Mouse (Mus musculus) thymus, postnatal 25 days (tissue): ENCODE results near the gene Pid1.
"Not testable (repeated sequence)": the region's sequence is repeated elsewhere in the genome, so short reads cannot be mapped to it uniquely, and the experiment has no call there.

ENCODE experiments used
- DNase-seq: peaks from one replicate; pipeline ENCODE4 v3.0.0; 2022

The Pid1 gene

DNA sequence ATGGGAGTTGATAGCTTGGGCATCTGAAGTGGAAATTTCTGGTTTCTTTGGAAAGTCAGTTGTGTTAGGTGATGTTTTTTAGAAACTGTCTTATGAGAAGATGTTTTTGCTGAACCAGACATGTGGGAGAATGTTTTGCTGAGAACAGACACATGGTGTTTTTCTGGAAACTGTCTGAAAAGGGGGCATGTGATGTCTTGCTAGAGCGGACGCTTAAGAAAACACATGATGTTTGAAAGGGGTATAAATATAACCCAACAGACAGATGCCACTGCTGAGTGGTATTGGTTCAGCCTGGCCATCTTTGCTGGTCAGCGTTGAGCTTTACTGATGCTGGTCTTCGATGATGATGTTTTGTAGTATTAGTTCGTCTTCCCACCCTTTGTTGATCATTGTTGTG is 6.8 kb downstream of the Pid1 start:
- DNase-seq: no peak

DNA sequence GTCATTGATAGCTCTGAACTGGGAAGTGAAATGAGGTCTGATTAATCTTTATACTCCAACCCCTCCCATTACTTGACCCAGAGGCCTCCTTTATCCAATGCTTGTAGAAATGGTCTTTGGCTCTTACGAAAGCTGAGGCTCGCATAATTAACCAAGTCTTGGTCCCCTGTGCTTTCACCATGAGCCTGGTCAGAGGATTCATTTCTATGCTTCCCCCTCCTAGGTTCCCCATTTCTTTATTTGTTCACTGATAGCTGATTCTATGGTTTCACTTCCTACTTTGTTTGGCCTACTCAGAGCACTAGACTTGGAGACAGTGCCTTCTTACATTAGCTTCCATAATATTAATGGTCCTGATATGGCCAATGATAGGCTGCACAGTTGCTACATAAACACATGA is 13.7 kb downstream of the Pid1 start:
- DNase-seq: no peak

DNA sequence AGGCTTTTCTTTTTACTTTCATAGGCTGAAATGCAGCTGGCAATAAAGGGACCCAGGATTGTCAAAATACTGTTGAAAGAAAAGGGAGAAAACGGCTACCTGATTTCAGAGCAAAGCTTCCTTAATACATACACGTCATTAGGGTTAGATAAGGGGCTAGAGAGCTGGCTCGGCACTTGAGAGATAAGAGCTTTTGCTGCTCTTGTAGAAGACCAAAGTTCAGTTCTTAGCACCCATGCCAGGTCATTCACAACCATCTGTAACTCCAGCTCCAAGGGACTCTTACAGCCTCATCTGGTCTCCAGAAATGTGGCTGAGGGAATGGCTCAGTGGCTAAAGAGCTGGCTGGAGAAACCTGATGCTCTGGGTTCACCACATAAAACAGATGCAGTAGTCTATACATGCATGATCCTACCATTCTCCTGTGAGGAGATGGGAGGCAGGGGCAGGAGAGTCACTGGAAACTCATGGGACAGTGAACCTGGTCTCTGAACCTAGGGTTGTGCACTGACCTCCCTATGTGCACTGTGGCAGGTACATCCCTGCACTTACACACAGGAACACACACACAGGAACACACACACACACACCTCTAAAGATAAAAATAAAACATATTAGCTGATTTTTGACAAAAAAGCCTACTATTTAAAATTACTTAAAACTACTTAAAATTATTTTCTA is 16.0 kb downstream of the Pid1 start:
- no peak for DNase-seq

DNA sequence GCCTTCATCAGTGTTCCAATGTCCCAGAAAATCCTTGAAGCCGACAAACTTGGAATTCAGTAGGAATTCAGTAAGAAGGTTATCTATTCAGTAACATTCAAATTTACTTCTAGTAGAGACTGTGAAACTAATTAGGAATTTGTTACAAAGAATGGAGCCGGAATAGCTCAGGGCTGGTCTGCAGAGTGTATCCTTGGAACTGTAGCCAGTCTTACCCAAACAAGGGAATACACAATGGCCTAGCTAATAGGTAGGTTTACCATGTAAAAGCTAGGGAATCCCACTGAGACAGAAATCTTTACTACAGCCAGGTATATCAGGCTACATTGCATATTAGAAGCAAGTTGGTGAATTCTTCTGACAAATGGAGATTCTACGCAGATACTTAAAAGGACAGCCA is 31.2 kb downstream of the Pid1 start:
- DNase-seq: not testable (repeated sequence)

DNA sequence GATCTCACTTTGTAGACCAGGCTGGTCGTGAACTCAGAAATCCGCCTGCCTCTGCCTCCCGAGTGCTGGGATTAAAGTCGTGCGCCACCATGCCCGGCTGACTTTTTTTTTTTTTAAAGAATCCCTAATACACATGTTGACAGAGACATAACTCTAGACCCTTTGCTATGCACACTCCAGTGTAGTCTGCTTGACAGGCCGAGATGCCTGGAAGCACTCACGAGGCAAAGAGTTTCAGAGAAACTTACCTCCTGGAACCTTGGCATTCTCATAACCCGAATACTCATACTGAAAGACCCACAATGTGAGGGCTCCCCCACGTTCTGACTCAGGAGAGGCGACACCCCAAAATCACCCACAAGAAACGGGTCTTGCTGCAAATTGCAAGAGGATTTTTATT is 32.1 kb downstream of the Pid1 start:
- DNase-seq: not testable (repeated sequence)

DNA sequence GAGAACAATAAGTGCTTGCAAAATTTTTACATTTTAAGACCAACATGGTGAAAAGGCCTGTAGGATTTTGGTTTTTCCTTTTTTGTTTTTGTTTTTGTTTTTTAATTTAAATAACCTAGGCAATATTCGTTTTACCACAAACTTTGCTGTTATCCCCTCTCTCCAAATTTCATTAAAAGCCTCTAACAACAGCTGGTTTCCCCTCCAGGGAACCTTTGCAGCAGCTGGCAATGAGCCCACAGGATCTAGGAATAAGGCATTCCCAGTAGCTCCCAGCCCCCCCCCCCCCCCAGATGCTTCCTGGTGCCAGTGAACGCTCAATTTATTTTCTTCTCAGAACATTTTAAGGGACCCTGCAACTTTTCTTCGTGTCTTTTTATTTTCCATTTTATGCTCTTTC is 38.7 kb downstream of the Pid1 start:
- no peak for DNase-seq

DNA sequence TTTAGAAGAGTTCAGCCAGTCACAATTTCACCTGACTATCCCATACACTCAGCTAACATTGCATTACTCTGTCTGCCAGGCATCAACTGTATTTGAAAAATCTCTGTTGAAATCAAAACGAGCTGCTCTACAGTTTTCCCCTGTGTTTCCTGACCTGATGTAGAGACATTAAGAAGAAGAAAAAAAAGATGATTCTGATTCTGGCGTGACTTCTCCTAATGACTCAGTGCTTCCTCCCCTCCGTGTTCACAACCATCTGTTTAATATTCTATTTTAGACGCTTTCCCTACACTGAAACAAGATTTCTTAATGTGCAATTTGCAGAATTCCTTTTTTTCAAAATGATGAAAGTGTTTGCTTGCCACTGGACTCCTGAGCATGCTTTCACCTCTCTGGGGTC is 42.7 kb downstream of the Pid1 start:
- no peak for DNase-seq

DNA sequence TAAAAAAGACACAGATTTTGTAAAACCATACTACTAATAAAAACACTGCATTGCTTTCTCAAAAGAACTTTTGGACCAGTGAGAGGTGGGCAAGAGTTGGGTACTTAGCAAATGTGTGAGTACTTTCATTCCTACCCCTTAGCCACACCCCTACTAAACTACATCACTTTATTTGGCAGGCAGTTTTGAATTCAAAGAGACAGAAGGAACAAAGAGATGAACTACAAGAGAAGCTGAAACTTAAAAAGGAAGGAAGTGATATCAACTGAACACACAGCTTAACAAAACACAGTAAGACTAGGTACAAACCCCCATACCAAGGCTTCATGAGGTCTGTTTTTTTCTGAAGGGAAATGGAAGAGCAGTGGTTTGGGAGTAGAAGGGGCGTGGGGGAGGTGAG is 45.4 kb downstream of the Pid1 start:
- no peak for DNase-seq

DNA sequence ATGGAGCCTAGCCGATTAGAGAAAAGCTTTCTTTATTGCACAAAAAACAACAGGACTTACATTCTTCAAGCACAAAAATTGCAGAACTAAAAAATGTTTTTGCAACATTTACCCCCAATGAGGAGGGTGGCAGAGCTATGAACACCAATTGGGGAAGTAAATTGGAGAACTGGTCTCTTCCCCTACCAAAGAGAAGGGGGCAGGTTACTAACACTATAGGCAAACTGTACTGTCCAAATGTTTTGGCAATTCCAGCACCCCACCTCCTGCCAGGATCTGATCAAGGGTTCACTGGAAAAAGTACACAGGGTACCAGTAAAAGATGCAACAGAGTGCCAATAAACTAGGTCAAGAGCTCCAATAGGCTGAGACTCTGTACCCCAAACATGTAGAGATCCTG is 46.2 kb downstream of the Pid1 start:
- no peak for DNase-seq

DNA sequence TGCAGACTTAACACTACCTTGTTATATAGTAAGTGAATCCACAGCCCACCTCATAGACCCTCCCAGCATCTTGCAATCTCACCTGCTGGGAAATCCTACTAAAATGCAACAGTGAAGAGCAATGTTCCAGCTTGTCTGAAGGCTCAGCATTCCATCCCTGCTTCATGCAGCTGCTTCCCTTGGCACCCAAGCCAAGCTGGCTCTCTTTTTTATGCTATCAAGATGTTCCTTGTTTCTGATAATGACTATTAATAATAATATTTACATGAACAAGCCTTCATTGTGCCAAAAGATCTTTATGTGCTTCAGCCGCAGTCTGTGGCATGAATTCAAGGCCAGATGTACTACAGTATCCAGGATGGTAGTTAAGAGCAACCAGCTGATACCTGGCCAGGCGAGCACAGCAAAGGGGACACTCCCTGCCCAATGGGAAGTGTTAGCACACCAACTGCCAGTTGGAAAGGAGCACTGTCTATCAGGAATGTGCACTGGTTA is 54.0 kb downstream of the Pid1 start:
- no peak for DNase-seq

DNA sequence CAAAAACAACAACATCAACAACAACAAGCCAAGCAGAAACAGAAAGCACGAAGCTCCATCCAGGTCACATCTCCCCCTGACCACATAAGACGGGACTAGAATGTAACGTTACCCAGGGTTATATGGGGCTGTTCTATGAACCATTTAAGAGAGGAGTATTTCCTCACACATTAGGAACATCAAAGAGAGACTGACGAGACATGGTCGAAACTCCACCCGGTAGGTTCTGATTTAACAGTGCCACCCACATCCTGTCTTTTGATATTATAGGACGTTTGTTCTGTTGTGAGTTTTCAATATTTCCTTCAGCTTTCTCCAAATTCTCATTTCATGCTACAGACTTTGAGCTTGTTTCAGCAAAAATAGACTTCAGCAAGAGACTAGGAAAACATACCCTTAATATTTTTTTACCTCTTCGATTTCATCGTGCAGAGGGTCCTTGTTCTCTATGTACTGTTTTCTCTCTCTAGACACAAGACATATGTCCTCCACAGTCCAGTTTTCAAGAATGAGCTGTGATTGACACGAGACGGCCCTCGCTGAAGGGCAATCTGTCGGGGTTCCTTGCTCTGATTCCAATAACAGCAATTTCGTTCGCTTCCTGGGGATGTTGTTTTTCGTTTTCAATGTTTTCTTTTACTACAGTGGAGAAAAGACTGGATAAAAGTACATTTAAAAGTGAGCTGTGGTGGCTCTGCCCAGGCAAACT is 58.1 kb downstream of the Pid1 start:
- no peak for DNase-seq

DNA sequence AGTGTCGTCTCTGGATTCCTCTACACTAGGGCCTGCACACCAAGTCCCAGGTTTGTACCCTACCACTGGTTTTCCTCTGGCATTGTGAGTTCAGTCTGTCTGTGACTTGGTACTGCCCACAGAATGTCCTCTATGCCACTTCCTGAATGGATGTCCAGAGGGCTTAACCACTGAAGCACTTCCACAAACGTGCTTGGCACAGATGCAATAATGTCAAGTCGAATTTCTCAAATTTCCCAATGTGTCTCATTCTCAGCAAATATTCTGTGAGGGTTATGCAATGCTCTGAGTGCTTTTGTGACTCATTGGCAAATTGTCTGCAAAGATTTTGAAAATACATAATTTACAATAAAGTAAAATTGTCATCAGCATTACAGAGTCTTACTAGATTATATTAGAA is 61.2 kb downstream of the Pid1 start:
- DNase-seq: no peak

DNA sequence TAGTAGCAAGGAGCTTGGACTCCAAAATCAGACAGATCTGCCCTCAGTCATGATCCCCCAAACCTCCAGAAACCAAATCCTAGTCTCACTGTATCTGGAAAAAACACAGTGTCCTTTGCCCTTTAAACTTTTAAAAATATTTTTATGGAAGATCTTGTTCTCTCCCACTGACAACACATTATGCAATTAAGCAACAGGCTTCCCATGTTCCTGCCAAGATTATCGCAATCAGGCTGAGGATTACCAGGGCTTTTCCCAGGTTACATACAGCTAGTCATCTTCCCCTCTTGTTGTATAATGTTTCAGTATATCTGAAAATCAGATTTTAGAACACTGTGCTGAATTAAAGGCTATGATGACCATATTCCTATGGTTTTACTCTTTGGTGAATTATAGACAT is 64.3 kb downstream of the Pid1 start:
- DNase-seq: no peak

DNA sequence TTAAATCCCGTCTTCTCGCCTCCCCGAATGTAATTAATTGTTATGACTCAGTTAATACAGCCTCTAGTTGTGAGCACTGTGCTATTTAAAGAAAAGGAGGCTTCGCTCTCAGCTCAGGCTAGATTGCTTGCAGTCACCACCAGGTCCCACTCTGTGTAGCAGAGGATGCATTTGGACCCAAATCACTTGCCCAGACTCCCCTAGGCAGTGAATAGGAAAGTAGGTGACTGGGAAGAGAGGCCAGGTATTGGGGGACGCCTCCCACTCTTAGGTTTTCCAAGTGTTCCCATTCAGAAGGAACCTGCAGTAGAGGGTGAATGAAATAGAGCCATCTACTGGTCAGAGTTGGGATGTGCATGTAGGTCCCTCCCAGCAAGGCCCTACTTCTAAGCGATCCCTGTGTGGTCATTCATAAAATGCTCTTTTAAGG is 77.3 kb downstream of the Pid1 start:
- no peak for DNase-seq

DNA sequence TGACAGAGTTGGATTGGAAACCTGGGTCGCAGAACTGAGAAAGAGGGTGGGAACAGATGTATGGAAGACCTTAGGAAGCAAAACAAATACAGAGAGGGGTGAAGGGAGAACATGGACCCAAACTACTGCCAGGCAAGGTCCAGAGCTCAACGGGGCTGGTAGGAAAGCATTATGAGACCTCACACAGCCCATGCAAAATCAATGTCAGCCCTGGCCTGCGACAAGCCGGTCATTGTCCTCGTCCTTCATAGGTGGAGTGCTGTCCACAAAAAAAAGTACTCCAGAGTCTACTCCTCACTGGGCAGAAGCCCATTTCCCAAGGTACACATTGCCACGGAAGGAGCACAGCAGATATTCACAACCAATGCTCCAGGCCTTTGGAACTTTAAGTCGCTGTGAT is 78.4 kb downstream of the Pid1 start:
- no peak for DNase-seq

DNA sequence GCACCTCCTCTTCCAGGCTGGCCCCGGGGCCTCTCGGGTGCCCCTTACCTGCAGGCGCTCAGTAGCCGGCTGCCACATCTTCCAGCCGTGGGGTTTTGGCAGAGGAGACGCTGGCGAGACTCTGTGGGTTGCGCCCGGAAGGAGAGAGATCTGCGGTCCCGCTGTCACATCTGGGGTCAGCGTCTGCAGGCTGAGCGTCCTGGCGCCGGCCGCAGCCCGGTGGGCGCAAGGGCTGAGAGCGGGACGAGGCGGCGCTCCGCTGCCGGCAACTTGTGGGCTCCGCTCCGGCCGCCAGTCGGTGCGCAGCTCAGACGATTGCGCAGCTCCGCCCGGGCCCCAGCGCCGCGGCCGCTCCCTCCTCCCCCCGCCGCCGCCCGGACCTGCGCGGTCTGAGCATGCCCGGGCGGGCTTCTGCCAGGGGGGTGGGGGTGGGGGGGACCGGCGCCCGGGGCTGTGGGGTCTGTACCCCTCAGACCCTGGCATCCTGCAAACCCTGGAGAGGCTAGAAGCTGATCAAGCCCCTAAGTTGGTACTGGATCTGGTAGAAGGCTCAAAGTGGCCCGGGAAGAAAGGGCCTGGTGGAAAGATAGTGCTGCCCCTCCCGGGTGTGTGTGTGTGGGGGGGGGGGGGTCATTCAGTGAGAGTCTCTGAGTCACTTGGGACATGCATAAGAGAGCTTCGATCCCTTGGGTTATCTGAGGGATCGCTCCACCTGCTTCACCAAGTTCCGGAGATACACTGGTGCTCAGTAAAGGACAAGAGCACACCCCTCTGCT is 79.5 kb downstream of the Pid1 start:
- no peak for DNase-seq

DNA sequence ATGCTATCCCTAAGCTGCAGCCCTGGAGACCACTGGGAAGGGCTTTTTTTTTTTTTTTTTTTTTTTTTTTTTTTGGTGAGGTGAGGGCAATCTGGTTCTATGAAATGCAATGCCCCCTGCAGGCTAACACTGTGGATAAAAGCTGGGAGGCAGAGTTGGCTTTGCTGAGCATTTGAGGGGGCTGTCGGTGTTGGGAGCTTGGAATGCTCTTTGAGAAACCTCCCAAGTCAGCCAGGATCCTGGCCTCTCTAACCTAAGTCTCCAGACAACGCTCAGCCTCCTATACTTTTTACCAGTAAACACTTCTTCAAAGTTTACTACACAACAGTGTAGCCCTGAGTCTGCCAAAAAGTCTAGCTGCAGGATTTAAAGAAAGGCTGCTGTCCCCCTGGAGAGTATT is 80.9 kb downstream of the Pid1 start:
- no peak for DNase-seq

DNA sequence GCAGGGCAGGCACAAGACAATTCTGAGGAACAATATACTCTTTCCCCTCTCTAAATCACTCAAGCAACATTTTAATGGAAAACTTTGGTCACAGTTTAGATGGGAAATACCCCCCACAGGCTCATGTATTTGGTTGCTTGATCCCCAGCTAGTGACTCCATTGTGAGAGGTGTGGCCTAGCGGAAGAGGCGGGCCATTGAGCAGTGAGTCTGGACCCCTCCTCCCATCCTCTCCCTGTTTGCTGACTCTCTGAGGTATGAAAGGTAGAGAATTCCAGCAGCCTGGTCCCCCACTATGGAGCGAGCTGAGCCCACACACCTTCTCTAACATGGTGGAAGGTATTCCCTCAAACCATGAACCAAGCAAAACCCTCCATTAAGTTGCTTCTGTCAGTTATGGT is 83.8 kb downstream of the Pid1 start:
- DNase-seq: no peak

DNA sequence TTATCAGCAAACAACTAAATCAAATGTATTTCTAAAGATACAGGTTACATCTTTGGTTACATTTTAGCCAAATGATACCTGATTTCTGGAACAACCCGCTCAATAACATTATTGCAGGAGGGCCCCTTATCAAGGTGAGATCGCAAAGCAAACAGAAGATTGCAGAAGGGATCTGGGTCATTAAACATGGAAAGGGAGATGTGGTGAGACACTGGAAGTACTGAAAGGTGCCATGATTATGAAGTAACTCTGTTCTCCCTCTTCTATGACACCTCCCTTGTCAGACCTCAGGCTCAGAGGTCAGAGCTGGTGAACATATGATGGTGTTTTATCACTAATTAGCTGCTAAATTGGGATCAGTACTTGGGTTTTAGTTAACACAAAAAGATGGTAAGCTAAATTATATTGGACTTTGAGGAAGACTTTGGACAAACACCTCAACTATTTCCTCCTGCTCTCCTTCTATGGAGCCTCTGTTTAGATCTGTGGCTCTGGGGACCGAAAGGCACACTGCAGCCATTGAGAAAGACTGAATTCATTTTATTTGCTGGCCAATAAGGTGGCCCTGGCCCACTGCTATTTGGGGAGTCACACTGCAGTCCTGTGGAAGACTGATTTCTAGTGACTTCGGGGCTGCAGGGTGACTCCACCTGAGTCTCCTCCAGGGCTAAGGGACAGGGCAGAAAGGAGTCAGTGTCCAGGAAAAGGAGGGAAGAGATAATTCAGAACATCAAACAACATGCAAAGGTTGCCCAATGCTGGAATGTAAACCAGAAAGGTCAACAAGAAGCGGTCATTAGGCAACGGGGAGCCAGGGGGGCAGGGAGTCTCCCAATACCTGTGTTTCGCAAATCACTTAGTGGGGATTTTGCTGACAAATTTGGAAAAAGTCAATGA is 85.4 kb downstream of the Pid1 start:
- DNase-seq: no peak

DNA sequence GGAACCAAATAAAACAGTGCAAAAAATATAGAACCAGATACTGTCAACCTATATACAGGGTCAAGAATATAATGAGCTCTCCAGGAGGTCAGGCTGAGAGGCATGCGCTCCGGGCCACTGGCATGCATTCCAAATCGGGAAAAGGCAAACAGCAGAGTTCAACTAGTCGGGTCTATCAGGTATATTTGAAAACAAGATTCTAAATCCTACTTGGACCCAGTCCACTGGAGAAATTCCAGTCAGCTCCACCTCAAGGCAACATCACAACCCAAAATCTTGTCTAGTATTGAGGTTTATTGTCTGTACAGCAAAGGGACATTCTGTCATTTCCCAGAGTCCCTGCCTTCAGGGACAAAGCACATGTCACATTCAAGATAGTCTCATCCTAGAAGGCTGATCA is 91.0 kb downstream of the Pid1 start:
- no peak for DNase-seq

DNA sequence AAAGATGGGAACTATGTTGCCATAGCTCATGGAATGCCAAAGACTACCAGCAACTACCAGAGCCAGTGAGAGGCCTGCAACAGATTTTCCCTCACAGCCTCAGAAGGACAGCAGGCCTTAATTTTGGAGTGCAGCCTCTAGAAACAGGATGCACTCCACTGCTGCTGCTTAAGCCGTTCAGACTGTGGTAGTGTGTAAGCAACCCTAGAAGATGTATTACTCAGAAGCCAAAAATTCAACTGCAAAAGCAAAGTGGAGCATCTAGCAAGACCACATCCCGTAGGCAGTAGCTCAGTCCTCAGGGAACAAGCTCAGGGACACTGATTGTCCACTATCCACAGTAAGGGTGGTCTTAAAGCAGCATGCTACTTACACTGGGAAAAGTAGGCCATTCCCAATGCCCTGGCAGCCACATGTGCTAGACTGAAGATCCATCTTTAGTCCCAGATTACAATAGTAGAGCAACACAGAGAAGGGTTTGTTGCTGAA is 92.2 kb downstream of the Pid1 start:
- DNase-seq: no peak

DNA sequence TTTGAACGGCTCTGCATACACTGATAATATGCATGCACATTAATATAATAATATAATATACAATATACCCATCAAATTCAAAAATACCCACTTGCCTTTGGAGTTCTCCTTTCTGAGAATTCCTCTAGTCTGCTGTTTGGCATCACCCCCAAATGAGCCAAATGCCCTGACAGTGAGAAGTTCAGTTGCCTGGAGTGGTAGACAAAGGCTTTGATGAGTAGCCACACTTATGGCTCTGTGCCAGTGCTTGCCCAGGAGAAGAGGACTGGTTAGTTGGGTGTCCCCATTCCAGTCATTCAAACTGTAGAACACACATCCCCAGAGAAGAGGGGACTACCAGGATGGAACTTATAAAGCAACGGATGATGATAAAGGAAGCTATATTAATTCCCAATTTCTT is 106.3 kb downstream of the Pid1 start:
- DNase-seq: no peak

DNA sequence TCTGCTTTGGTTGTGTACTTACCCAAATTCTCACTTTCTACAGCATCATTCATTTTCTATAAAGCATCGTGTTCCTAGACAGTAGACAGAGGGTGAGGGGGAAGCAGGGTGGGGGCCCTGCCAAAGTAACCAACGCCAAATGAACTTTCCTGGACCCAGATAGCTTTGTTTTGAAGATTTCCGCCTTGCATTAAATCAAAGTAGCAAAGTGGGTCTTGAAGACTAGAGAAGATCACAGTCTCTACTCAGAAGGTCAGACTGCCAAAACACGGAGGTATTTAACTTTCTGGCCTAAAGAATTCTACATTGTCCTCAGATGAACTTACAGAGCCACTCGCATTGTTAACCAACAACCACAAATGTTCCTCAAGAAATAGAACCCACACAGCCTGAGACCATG is 109.6 kb downstream of the Pid1 start:
- DNase-seq: no peak
